19 mouse cellular contexts compared by ENCODE assay signal in the genomic region with DNA sequence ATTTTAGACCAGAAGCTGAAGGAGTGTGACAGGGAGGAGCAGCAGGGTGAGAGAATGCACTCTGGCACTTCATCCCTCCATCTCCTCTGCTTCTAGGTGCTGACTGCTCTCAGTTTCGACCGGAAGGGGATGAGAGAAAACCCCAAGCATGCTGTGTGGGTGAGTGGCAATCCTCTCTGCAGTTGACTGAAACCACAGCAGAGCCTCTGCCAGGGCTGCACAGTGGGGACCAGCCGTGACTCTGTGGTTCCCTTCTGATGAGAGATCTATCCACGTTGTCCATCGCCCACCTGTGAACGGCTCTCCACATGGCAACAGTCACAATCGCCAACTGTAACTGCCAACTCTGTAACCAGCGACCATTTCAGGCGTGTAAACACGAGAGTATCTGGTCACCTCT.
DNase-seq lines count a peak whose midpoint lies in the region; ATAC-seq and TF ChIP-seq lines count a peak whose summit lies in the region.
"Had no signal": no experiment of that assay in that cellular context is flagged by ENCODE, and none has a peak within 500 bp of the region (broad histone marks: within the 10 kb centered on the region; RNA-seq: fewer than 3 reads in every experiment).

No protein-coding gene starts in this region.

- no peak overlapping the region for H3K4me2 ChIP-seq in kidney, embryonic 14.5 days (replicated peaks; ENCODE audit: low read depth, low read length)
- no peak overlapping the region for H3K4me2 ChIP-seq in liver, embryonic 11.5 days
- H3K4me2 ChIP-seq: limb, embryonic 13.5 days had no signal

- WGBS in kidney, embryonic 14.5 days, result 76% methylated on average over 10 of the region's 10 CpGs
- WGBS in bone marrow, adult 2 months, result 51% methylated on average over 10 of the region's 10 CpGs
- 80% methylated on average over 10 of the region's 10 CpGs for WGBS in liver, embryonic 11.5 days

- no peak for TF ChIP-seq POLR2A in bone marrow, adult 2 months (IDR thresholded peaks at IDR 0.05; ENCODE audit: borderline replicate concordance, control insufficient read depth, low read depth, low read length)

- no peak for DNase-seq in kidney, postnatal 36 days
- DNase-seq in CD4-positive helper T cell, adult 2 months (ENCODE audit: low read depth, low spot score), result peak; percentile 76
- DNase-seq in liver, embryonic 11.5 days (ENCODE audit: low spot score), result no peak
- no peak for DNase-seq in retina, postnatal 1 day
- no peak for DNase-seq in yolk sac, embryonic 10.5 days (ENCODE audit: low spot score)
- DNase-seq: adrenal gland, postnatal 25 days; cerebellum, postnatal 25 days; gastrocnemius, postnatal 14 days; kidney, adult 8-10 months; liver, postnatal 0 days; right cerebral cortex, adult 18-20 months had no signal

- H3K27ac ChIP-seq in kidney, embryonic 14.5 days (ENCODE audit: low read depth, low read length), result no peak overlapping the region
- H3K27ac ChIP-seq in bone marrow, adult 2 months (ENCODE audit: control insufficient read depth, insufficient read depth, low read depth, low read length, poor library complexity), result peak overlapping the region; percentile 15; the same call in 1 of the 2 replicates
- H3K27ac ChIP-seq in liver, embryonic 11.5 days (ENCODE audit: low read depth, low read length), result no peak overlapping the region
- H3K27ac ChIP-seq: layer of hippocampus, adult 2 months; limb, embryonic 13.5 days; midbrain, embryonic 10.5 days had no signal

- peaks cover 5% of the 10 kb centered on the region; the same call in 1 of the 2 replicates for H3K4me1 ChIP-seq in kidney, embryonic 14.5 days (ENCODE audit: control insufficient read depth, insufficient read depth, low read length)
- H3K4me1 ChIP-seq in bone marrow, adult 2 months (ENCODE audit: control insufficient read depth, insufficient read depth, low read length), result no peaks in the 10 kb centered on the region
- H3K4me1 ChIP-seq in liver, embryonic 11.5 days (replicated peaks; ENCODE audit: control insufficient read depth, insufficient read depth, low read length), result no peaks in the 10 kb centered on the region
- H3K4me1 ChIP-seq: limb, embryonic 13.5 days had no signal

- no peak overlapping the region for H3K4me3 ChIP-seq in kidney, embryonic 14.5 days (ENCODE audit: low read length)
- no peak overlapping the region for H3K4me3 ChIP-seq in bone marrow, adult 2 months (replicated peaks; ENCODE audit: control insufficient read depth, low read depth, low read length)
- H3K4me3 ChIP-seq in liver, embryonic 11.5 days (ENCODE audit: low read depth, low read length), result no peak overlapping the region
- H3K4me3 ChIP-seq: layer of hippocampus, adult 2 months; limb, embryonic 13.5 days; midbrain, embryonic 10.5 days had no signal

- H3K9ac ChIP-seq in kidney, embryonic 14.5 days (ENCODE audit: low read depth, low read length), result no peak overlapping the region
- H3K9ac ChIP-seq in liver, embryonic 11.5 days (ENCODE audit: low read depth, low read length), result no peak overlapping the region
- H3K9ac ChIP-seq: limb, embryonic 13.5 days; liver, postnatal 0 days had no signal

- no peaks in the 10 kb centered on the region for H3K36me3 ChIP-seq in kidney, embryonic 14.5 days (ENCODE audit: control insufficient read depth, insufficient read depth, low read length)
- H3K36me3 ChIP-seq in liver, embryonic 11.5 days (ENCODE audit: control insufficient read depth, insufficient read depth, low read length), result no peaks in the 10 kb centered on the region
- H3K36me3 ChIP-seq: G1E; limb, embryonic 13.5 days; midbrain, embryonic 10.5 days had no signal

- peak; percentile 30; the same call in 1 of the 2 replicates for ATAC-seq in kidney, embryonic 14.5 days (ENCODE audit: low FRiP score, low TSS enrichment)
- peak; percentile 37; the same call in 1 of the 2 replicates for ATAC-seq in neutrophil, adult 5-6 weeks (ENCODE audit: extremely low read depth, insufficient number of reproducible peaks, low FRiP score, poor library complexity, severe bottlenecking)
- ATAC-seq in liver, embryonic 11.5 days (replicated peaks; ENCODE audit: low FRiP score), result no peak
- ATAC-seq: hindbrain, embryonic 16.5 days; liver, postnatal 0 days had no signal

- no peaks in the 10 kb centered on the region for H3K27me3 ChIP-seq in kidney, embryonic 14.5 days (ENCODE audit: control insufficient read depth, insufficient read depth, low read length)
- peaks cover 3% of the 10 kb centered on the region; the same call in 1 of the 2 replicates for H3K27me3 ChIP-seq in liver, embryonic 11.5 days (replicated peaks; ENCODE audit: control insufficient read depth, insufficient read depth, low read length)

- no peaks in the 10 kb centered on the region for H3K9me3 ChIP-seq in kidney, embryonic 14.5 days (ENCODE audit: control insufficient read depth, low read length)
- H3K9me3 ChIP-seq in liver, embryonic 11.5 days (ENCODE audit: control insufficient read depth, low read length), result no peaks in the 10 kb centered on the region
- H3K9me3 ChIP-seq: limb, embryonic 13.5 days had no signal

- no peak for TF ChIP-seq CTCF in bone marrow, adult 2 months (IDR thresholded peaks at IDR 0.05; ENCODE audit: control insufficient read depth, insufficient read depth, low read length)
